Mouse (Mus musculus) small intestine, adult 2 months (tissue): ENCODE data around the gene Ift80. TPM values are rescaled to one million over a fixed set of nuclear protein-coding genes. Genes with fewer than 3 reads are reported as not detected.
"Not testable (repeated sequence)": the region's sequence is repeated elsewhere in the genome, so short reads cannot be mapped to it uniquely, and the experiment has no call there.

ENCODE experiments used
- H3K27ac ChIP-seq: fragments of 200-500 bp; 2 replicates; pipeline ENCODE4 v1.5.1; 2012; ENCODE audit warnings: low read depth, low read length, control low read depth, inconsistent platforms; ENCODE audit not compliant: insufficient read depth
- H3K27me3 ChIP-seq: fragments of 200-500 bp; 2 replicates; pipeline ENCODE4 v1.6.1; 2012; ENCODE audit warnings: mild to moderate bottlenecking, moderate library complexity, low read length, inconsistent platforms; ENCODE audit not compliant: control insufficient read depth, insufficient read depth
- H3K36me3 ChIP-seq: fragments of 200-500 bp; 2 replicates; pipeline ENCODE4 v1.6.1; 2012; ENCODE audit warnings: mild to moderate bottlenecking, low read length, control low read depth, inconsistent platforms; ENCODE audit not compliant: control insufficient read depth, insufficient read depth
- H3K4me1 ChIP-seq: fragments of 200-500 bp; 2 replicates; pipeline ENCODE4 v1.6.1; 2012; ENCODE audit warnings: low read length, inconsistent platforms, mixed read lengths; ENCODE audit not compliant: control insufficient read depth, insufficient read depth, insufficient read length
- H3K4me3 ChIP-seq: fragments of 200-500 bp; 2 replicates; pipeline ENCODE4 v1.5.1; 2012; ENCODE audit warnings: low read depth, mild to moderate bottlenecking, control low read depth, inconsistent platforms, low read length, moderate library complexity
- CTCF ChIP-seq: fragments of 200-500 bp; IDR thresholded peaks from 2 replicates; pipeline ENCODE4 v1.5.1; 2012; ENCODE audit warnings: low read depth, mild to moderate bottlenecking, control low read depth, inconsistent platforms, low read length, moderate library complexity, mixed read lengths; ENCODE audit not compliant: insufficient replicate concordance, insufficient read length; ENCODE audit errors: extremely low read depth
- POLR2A ChIP-seq: fragments of 200-500 bp; IDR thresholded peaks from 2 replicates; pipeline ENCODE4 v1.6.1; 2012; ENCODE audit warnings: low read depth, mild to moderate bottlenecking, control low read depth, inconsistent platforms, low read length, moderate library complexity
- WGBS: fragments of 180-500 bp; shearing (Covaris S2); methylation state at CpG from one replicate; pipeline ENCODE4 v1.1.7; 2018; 5-methylcytosine and 5-hydroxymethylcytosine counted together
- polyA plus RNA-seq: library from polyadenylated mRNA; depleted of rRNA; stranded (reverse); fragments of >200 nt; gene quantifications from 2 replicates; pipeline ENCODE4 v1.2.3, GENCODE M21; 2012

Ift80 gene
- polyA plus RNA-seq, 1 experiment: 0.22 TPM

DNA sequence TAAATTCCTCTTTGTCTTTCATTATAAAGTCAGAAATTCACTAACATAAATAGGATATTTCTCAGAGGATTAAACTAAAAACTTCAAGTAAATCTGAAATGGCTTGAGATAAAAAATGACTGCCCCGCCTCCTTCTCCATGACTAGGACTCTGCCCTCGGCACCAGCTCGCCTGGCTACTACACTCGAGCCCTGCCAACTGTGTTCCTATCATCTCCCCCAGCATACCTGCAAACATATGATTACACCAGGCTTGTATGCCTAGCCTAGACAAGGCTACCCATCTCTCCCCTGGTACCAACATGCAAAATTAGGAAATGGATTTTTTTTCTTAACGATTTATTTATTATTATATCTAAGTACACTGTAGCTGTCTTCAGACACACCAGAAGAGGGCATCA, 51.7 kb downstream of the Ift80 start:
- Histone ChIP-seq H3K27me3 (no peaks in the 10 kb centered on the region), H3K4me1 (no peaks in the 10 kb centered on the region), H3K27ac (no peak overlapping the region), H3K4me3 (no peak overlapping the region), H3K36me3 (no peaks in the 10 kb centered on the region)
- WGBS: 65% methylated on average over 5 of the region's 5 CpGs
- TF ChIP-seq CTCF (no peak), POLR2A (no peak)

DNA sequence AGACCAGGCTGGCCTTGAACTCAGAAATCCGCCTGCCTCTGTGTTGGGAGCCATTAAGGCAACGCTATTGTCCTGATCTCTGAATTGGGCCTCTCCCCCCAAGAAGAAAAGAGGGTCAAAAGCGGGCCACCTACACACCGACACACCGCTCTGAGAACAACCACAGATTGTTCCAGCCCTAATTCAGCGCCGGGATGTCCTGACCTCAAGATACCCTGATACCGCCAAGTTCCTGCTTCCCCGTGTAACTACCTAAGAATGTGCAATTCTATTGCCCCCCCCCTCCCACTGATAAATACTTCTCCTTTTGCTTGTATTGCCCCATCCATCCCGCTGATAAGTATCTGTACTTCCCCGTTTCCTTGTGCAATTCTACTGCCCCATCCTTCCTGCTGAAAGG, 52.4 kb downstream of the Ift80 start:
- H3K27me3 ChIP-seq, H3K4me3 ChIP-seq, H3K27ac ChIP-seq, H3K36me3 ChIP-seq, H3K4me1 ChIP-seq: not testable (repeated sequence)
- WGBS: 82% methylated on average over 11 of the region's 11 CpGs

DNA sequence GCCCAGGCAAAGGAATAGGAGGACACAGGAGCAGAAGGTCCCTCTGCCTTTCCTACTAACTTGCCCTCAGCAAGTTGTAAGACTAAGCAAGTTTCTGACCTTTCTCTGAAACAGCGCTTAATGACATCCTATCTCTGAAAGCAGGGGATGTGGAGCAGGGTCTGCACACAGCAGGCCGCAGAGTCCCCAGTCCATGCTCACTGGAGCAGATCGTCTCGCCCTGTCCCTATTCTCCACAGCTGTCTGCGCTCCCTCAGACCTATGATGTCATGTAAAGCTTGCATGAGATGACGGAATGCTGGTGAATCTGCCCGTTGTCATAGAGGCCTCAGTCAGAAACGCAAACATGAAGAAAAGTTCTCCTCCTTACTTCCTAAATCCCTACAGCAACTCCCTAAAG, 55.0 kb downstream of the Ift80 start:
- no peaks in the 10 kb centered on the region for H3K4me1 ChIP-seq
- no peak overlapping the region for H3K27ac ChIP-seq
- H3K4me3 ChIP-seq: no peak overlapping the region
- no peaks in the 10 kb centered on the region for H3K36me3 ChIP-seq
- WGBS: 94% methylated on average over 8 of the region's 8 CpGs
- TF ChIP-seq POLR2A (no peak), CTCF (no peak)
- H3K27me3 ChIP-seq: no peaks in the 10 kb centered on the region

DNA sequence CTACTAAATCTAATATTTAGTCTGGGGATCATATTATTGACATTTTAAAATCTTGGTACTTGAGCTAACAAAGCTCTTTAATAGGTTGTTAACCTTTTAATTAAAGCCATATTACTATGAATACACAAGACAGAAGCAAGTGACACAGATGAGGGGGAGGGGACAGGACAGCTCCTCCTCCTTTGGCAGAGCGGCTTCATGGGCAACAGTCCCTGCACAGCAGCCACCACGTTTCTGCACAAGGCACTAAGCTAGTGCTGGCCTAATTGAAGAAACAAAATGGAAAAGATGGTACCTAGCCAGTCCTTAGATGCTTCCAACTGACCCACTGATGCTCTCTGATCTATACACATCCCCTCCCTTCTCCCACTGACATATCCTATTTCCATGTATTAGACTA, 55.5 kb downstream of the Ift80 start:
- no peaks in the 10 kb centered on the region for H3K36me3 ChIP-seq
- TF ChIP-seq POLR2A (no peak), CTCF (no peak)
- no peaks in the 10 kb centered on the region for H3K27me3 ChIP-seq
- H3K4me1 ChIP-seq: no peaks in the 10 kb centered on the region
- 77% methylated on average over 2 of the region's 2 CpGs for WGBS
- H3K4me3 ChIP-seq: no peak overlapping the region
- no peak overlapping the region for H3K27ac ChIP-seq

DNA sequence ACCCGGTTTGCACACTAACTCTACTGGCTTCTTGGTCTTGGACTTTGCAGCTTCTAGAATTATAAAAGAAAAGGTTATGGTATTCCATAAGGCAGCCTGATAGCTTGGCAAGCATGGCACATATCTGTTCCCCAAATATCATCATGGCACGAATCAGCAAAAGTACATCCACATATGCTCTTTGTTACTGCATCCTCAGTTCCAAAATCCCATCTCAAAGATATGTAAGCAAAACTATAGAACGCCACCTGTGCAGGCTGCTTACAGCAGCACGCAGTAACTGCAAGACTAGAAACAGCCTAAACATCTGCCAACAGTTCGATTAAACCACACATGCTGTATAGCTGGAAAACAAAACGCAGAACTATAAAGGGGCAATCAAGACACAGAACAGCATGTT, 62.5 kb downstream of the Ift80 start:
- H3K4me1 ChIP-seq: no peaks in the 10 kb centered on the region
- H3K4me3 ChIP-seq: no peak overlapping the region
- H3K27ac ChIP-seq: no peak overlapping the region
- no peaks in the 10 kb centered on the region for H3K36me3 ChIP-seq
- H3K27me3 ChIP-seq: no peaks in the 10 kb centered on the region
- WGBS: 92% methylated on average over 6 of the region's 6 CpGs
- TF ChIP-seq CTCF (no peak), POLR2A (no peak)

DNA sequence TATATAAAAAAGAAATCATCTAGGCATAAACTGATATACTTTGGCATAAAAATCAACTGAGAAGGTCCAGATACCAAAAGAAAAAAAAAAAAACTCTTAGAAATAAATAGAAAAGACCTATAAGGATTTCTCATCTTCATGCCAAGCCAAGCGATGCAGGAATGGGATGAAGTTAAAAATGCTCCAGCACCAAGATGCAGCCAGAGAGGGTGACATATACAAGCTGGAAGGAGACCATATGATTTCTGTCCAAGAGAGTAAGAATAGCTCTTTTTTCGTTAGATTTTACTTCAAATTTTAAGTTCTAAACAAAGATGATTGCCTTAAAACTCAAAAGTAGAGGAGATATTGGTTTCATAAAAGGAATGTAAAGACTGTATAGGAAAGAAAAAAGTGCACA, 64.1 kb downstream of the Ift80 start:
- Histone ChIP-seq H3K4me1 (no peaks in the 10 kb centered on the region), H3K27me3 (no peaks in the 10 kb centered on the region), H3K27ac (no peak overlapping the region), H3K4me3 (no peak overlapping the region), H3K36me3 (no peaks in the 10 kb centered on the region)
- TF ChIP-seq POLR2A: no peak
- no peak for TF ChIP-seq CTCF
- WGBS: 90% methylated on average over 2 of the region's 2 CpGs

DNA sequence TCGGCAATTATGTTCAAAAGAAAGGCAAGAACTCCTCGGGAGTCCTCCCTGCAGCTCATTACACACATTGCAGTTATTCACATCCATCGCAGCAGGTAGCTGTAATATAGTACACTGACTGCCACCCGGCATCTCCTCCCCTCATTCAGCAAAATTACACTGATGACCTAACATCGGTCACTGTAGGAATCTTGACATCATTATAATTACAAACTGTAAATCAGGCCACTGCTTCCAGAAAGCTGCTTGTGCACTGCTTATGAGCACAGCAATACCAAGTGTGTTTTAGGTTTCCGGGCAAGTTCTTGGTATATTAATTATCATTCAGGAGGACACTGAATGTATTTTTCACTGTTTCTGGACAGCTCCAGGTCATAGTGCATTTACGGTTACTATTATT, 65.1 kb downstream of the Ift80 start:
- WGBS: 94% methylated on average over 7 of the region's 7 CpGs
- Histone ChIP-seq H3K36me3 (no peaks in the 10 kb centered on the region), H3K4me3 (no peak overlapping the region), H3K4me1 (no peaks in the 10 kb centered on the region), H3K27ac (no peak overlapping the region), H3K27me3 (no peaks in the 10 kb centered on the region)
- TF ChIP-seq CTCF (no peak), POLR2A (no peak)

DNA sequence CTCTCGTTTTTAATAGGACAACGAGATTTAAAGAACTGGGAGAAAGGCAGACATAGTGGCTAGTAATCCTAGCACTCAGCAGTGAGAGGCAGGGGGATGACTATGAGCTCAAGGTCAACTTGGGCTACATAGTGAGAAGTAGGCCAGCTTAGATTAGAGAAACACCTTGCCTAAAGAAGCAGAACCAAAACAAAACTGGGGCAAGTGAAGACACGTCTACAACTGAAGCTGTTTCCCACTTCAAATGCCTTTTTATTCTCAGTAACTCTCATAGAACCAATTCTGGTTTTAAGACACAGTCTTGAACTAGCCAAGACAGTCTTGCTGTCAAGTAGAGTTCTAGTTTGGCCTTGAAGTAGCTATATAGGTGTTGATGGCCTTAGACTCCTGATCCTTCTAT, 67.7 kb downstream of the Ift80 start:
- Histone ChIP-seq H3K36me3 (no peaks in the 10 kb centered on the region), H3K27ac (no peak overlapping the region), H3K27me3 (no peaks in the 10 kb centered on the region), H3K4me3 (no peak overlapping the region), H3K4me1 (no peaks in the 10 kb centered on the region)
- WGBS: 90% methylated on average over 3 of the region's 3 CpGs
- TF ChIP-seq CTCF: no peak
- TF ChIP-seq POLR2A: no peak
